Mouse (Mus musculus) stomach, postnatal 0 days (tissue): Measurements from ENCODE around the gene Acot4. TPM values are rescaled to one million over a fixed set of nuclear protein-coding genes. Genes with fewer than 3 reads are reported as not detected.
"Not testable (repeated sequence)": the region's sequence is repeated elsewhere in the genome, so short reads cannot be mapped to it uniquely, and the experiment has no call there.

Experiments used
- ATAC-seq: fragments of 200-750 bp; cut with Nextera tagmentation; 2 replicates; pipeline ENCODE4 v1.8.0; 2017; ENCODE audit not compliant: low FRiP score, low TSS enrichment
- DNase-seq: peaks from one replicate; pipeline ENCODE4 v3.0.0-alpha.2; 2016; ENCODE audit warnings: low spot score
- H3K27ac ChIP-seq: fragments of 300-500 bp; sonication (generic); replicated peaks from 2 replicates; pipeline ENCODE4 v1.5.1; 2014; ENCODE audit warnings: mild to moderate bottlenecking, control low read depth
- H3K27me3 ChIP-seq: fragments of 300-500 bp; sonication (generic); 2 replicates; pipeline ENCODE4 v1.6.1; 2014; ENCODE audit warnings: low read length; ENCODE audit not compliant: control insufficient read depth, insufficient read depth
- H3K36me3 ChIP-seq: fragments of 300-500 bp; sonication (generic); 2 replicates; pipeline ENCODE4 v1.6.1; 2014; ENCODE audit warnings: low read length, mixed read lengths; ENCODE audit not compliant: control insufficient read depth, insufficient read depth
- H3K4me1 ChIP-seq: fragments of 300-500 bp; sonication (generic); replicated peaks from 2 replicates; pipeline ENCODE4 v1.6.1; 2014; ENCODE audit warnings: antibody characterized with exemption; ENCODE audit not compliant: control insufficient read depth, insufficient read depth
- H3K4me2 ChIP-seq: fragments of 300-500 bp; sonication (generic); replicated peaks from 2 replicates; pipeline ENCODE4 v1.6.1; 2014; ENCODE audit warnings: low read depth, mild to moderate bottlenecking, control low read depth, moderate library complexity
- H3K4me3 ChIP-seq: fragments of 300-500 bp; sonication (generic); 2 replicates; pipeline ENCODE4 v1.5.1; 2014; ENCODE audit warnings: low read depth, low read length, control low read depth
- H3K9ac ChIP-seq: fragments of 300-500 bp; sonication (generic); 2 replicates; pipeline ENCODE4 v1.6.1; 2014; ENCODE audit warnings: mild to moderate bottlenecking, low read length, control low read depth, mixed read lengths
- H3K9me3 ChIP-seq: fragments of 300-500 bp; sonication (generic); 2 replicates; pipeline ENCODE4 v1.6.1; 2016; ENCODE audit warnings: low read length; ENCODE audit not compliant: control insufficient read depth
- CTCF ChIP-seq: IDR thresholded peaks from 2 replicates; pipeline ENCODE4 v1.5.1; 2016; ENCODE audit warnings: antibody characterized with exemption, low read depth, mild to moderate bottlenecking, moderate library complexity
- EP300 ChIP-seq: optimal IDR thresholded peaks from 2 replicates; pipeline ENCODE3; 2016; ENCODE audit warnings: antibody characterized with exemption
- WGBS: fragments of 180-500 bp; shearing (Covaris S2); extraction: QIAGEN DNeasy Blood & Tissue Kit; methylation state at CpG from one replicate; pipeline ENCODE4 v1.1.7; 2014; 5-methylcytosine and 5-hydroxymethylcytosine counted together
- polyA plus RNA-seq: library from polyadenylated mRNA; unstranded; fragments of >200 nt; fragmentation: Nextera tagmentation; extraction: Ambion mirVana; gene quantifications from 2 replicates; pipeline ENCODE4 v1.2.1, GENCODE M21; 2015

Acot4 gene
- polyA plus RNA-seq, 1 experiment from 2014 or later: 1.2 TPM

GRCm38 (mm10) chr12:84000418-84000817 is 37.8 kb upstream of the Acot4 start:
- 50% methylated on average over 3 of the region's 3 CpGs for WGBS
- no peaks in the 10 kb centered on the region for H3K36me3 ChIP-seq
- ATAC-seq: no peak

GRCm38 (mm10) chr12:84003866-84004265 is 34.3 kb upstream of the Acot4 start:
- DNase-seq: no peak
- no peaks in the 10 kb centered on the region for H3K9me3 ChIP-seq
- WGBS: 86% methylated on average over 1 of the region's 1 CpGs
- TF ChIP-seq EP300: no peak
- no peak for TF ChIP-seq CTCF
- H3K9ac ChIP-seq: no peak overlapping the region
- ATAC-seq: no peak
- H3K27me3 ChIP-seq: no peaks in the 10 kb centered on the region
- no peaks in the 10 kb centered on the region for H3K36me3 ChIP-seq
- no peak overlapping the region for H3K27ac ChIP-seq
- H3K4me3 ChIP-seq: no peak overlapping the region
- no peaks in the 10 kb centered on the region for H3K4me1 ChIP-seq
- H3K4me2 ChIP-seq: no peak overlapping the region

More at GRCm38 (mm10) chr12:84000418-84000817, 37.8 kb upstream of the Acot4 start:
- TF ChIP-seq CTCF: no peak
- TF ChIP-seq EP300: no peak
- DNase-seq: no peak
- no peaks in the 10 kb centered on the region for H3K9me3 ChIP-seq
- no peak overlapping the region for H3K4me3 ChIP-seq
- H3K27ac ChIP-seq: no peak overlapping the region
- no peak overlapping the region for H3K9ac ChIP-seq
- no peak overlapping the region for H3K4me2 ChIP-seq
- no peaks in the 10 kb centered on the region for H3K27me3 ChIP-seq
- 0 out of 2 replicates have a peak, but pooled peaks cover 2% of the 10 kb centered on the region for H3K4me1 ChIP-seq

- H3K4me1 ChIP-seq: no peaks in the 10 kb centered on the region; the same call in 1 of the 2 replicates
- peak overlapping the region; percentile 40 for H3K4me2 ChIP-seq
- TF ChIP-seq CTCF: no peak
- no peak for TF ChIP-seq EP300
- H3K4me3 ChIP-seq: no peak overlapping the region
- H3K27me3 ChIP-seq: no peaks in the 10 kb centered on the region
- peak overlapping the region; percentile 72; the same call in 1 of the 2 replicates for H3K27ac ChIP-seq
- H3K9ac ChIP-seq: no peak overlapping the region; the same call in 1 of the 2 replicates
- H3K9me3 ChIP-seq: no peaks in the 10 kb centered on the region
- no peaks in the 10 kb centered on the region for H3K36me3 ChIP-seq
- ATAC-seq (no peak), DNase-seq (no peak)
- whole genome bisulfite sequencing: 75% methylated on average over 12 of the region's 12 CpGs
Measured at GRCm38 (mm10) chr12:84008251-84008650, 29.9 kb upstream of the Acot4 start.

- ATAC-seq (no peak), DNase-seq (no peak)
- Histone ChIP-seq H3K9me3 (no peaks in the 10 kb centered on the region), H3K4me3 (peak overlapping the region; percentile 46), H3K36me3 (no peaks in the 10 kb centered on the region), H3K4me2 (peak overlapping the region; percentile 40), H3K27me3 (no peaks in the 10 kb centered on the region), H3K9ac (peak overlapping the region; percentile 56; the same call in 1 of the 2 replicates), H3K4me1 (no peaks in the 10 kb centered on the region; the same call in 1 of the 2 replicates), H3K27ac (peak overlapping the region; percentile 72)
- TF ChIP-seq CTCF (no peak), EP300 (no peak)
- WGBS: 50% methylated on average over 8 of the region's 8 CpGs
Measured at GRCm38 (mm10) chr12:84008729-84009128, 29.4 kb upstream of the Acot4 start.

GRCm38 (mm10) chr12:84009171-84009965 is 28.8 kb upstream of the Acot4 start, which contains the start of gene Acot1:
Gene Acot1, plus strand, starts transcription at chr12:84009490.
- TF ChIP-seq EP300: peak; percentile 49
- DNase-seq (peak; percentile 81), ATAC-seq (peak; percentile 97)
- 1% methylated on average over 52 of the region's 70 CpGs for WGBS
- peak within 1 kb of the TSS; percentile 40 for H3K4me2 ChIP-seq
- not testable (repeated sequence) for H3K36me3 ChIP-seq, H3K27me3 ChIP-seq, H3K4me1 ChIP-seq, H3K9me3 ChIP-seq
- H3K27ac ChIP-seq: peak within 1 kb of the TSS; percentile 72
- peak within 1 kb of the TSS; percentile 46 for H3K4me3 ChIP-seq
- peak within 1 kb of the TSS; percentile 56 for H3K9ac ChIP-seq

- Histone ChIP-seq H3K9me3 (no peaks in the 10 kb centered on the region), H3K27me3 (no peaks in the 10 kb centered on the region), H3K27ac (no peak overlapping the region), H3K36me3 (no peaks in the 10 kb centered on the region), H3K4me3 (peak overlapping the region; percentile 46), H3K9ac (peak overlapping the region; percentile 56; the same call in 1 of the 2 replicates), H3K4me1 (no peaks in the 10 kb centered on the region; the same call in 1 of the 2 replicates), H3K4me2 (peak overlapping the region; percentile 40)
- ATAC-seq (no peak), DNase-seq (no peak)
- 69% methylated on average over 3 of the region's 3 CpGs for WGBS
- TF ChIP-seq EP300 (no peak), CTCF (no peak)
Measured at GRCm38 (mm10) chr12:84010201-84010600, 28.0 kb upstream of the Acot4 start.
